Mouse (Mus musculus) gastrocnemius, adult 2 months (tissue): ENCODE measurements around the gene Rps19. TPM values are rescaled to one million over a fixed set of nuclear protein-coding genes. Genes with fewer than 3 reads are reported as not detected.

ENCODE experiments used
- DNase-seq: peaks from one replicate; pipeline ENCODE4 v3.0.0; 2022
- H3K27ac ChIP-seq: fragments of 200-600 bp; 2 replicates; pipeline ENCODE4 v1.8.1; 2022; ENCODE audit warnings: mild to moderate bottlenecking
- H3K4me3 ChIP-seq: fragments of 200-600 bp; 2 replicates; pipeline ENCODE4 v1.8.1; 2022; ENCODE audit warnings: mild to moderate bottlenecking, moderate library complexity
- CTCF ChIP-seq: fragments of 200-600 bp; IDR thresholded peaks from 2 replicates; pipeline ENCODE4 v1.8.1; 2022; ENCODE audit warnings: antibody characterized with exemption, mild to moderate bottlenecking, moderate library complexity
- intact Hi-C: fragments of 180-260 bp; cut with DNase I; formaldehyde crosslinking; loops from one replicate; pipeline ENCODE4 v1.15.1; 2025
- total RNA-seq, 2 experiments: library from RNA; stranded (reverse); gene quantifications; 2 replicates each; pipeline ENCODE4 v1.2.3; 2021

Rps19 gene
- total RNA-seq, 2 experiments from 2014 or later: 326 to 419 TPM

DNA sequence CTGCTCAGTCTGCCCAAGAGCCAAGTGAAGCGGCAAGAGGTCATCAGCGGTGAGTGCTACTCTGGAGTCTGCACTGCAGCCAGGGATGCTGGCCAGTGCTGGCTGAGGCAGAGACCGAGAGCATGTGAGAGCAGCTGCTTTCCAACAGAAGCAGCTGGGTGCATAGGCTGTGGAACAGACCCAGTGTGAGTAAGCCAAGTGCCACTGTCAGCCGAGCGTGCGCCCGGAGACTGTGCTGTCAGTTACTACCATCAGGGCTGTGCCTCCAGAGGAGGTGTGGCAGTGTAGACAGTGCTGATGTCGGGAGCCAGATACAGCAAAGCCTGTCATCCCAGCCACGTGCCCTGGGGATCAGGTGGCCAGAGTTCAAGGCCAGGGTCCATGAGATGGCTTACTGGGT lies 35.6 kb downstream of the Rps19 start:
- TF ChIP-seq CTCF: no peak
- intact Hi-C loops: no loop called here
- peak; percentile 89 for DNase-seq
- H3K4me3 ChIP-seq: no peak overlapping the region
- H3K27ac ChIP-seq: peak overlapping the region; percentile 64

DNA sequence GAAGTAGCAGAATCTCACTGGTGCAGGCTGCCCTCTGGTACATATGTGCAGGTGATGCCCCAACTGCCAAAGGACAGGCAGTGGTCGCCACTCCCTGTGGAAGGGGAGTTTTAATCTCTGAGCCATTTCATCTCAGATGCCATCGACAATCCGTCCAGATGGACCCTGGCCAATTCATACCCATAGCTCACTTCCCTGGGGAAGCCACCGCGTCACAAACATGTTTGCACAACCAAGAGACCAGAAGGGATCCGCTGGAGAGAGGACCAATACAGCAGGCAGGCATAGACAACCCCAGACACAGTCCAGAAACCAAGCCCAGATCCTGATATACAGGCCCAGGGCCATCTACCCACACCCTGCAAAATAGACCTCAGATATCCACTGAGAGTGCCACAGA lies 46.3 kb downstream of the Rps19 start:
- intact Hi-C loops: no loop called here
- no peak for DNase-seq
- Histone ChIP-seq H3K27ac (no peak overlapping the region), H3K4me3 (no peak overlapping the region)
- no peak for TF ChIP-seq CTCF

DNA sequence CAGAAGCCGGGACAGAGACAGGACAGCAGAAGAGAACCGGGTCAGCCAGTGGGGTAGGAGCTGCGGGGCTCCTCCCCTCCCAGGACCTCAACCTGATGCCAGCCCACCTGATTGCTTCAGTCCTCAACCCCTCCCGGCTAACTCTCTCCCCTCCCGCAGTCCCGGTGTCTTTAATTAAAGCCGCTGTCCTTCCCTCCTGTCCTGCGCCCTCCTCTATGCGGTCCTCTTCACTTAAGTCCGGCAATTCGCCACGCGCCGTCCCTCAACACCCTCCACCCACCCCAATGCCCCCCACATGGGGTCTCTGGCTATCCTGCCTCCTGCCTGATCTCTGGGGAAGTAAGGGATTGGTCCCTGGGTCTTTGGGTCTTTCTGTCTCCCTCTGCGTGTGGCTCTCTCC lies 47.5 kb downstream of the Rps19 start:
- TF ChIP-seq CTCF: no peak
- DNase-seq: no peak
- no peak overlapping the region for H3K27ac ChIP-seq
- H3K4me3 ChIP-seq: no peak overlapping the region
- intact Hi-C loops: no loop called here

Other genes with a start within 250 kb of the Rps19 start
- gene Lypd3, start 247.8 kb upstream of the Rps19 start, total RNA-seq: not detected
- gene Tex101, start 207.7 kb upstream of the Rps19 start, total RNA-seq: not detected
- not detected for gene BC049730, start 175.1 kb upstream of the Rps19 start, total RNA-seq
- gene Gm4763, start 157.5 kb upstream of the Rps19 start, total RNA-seq: not detected
- gene Cd177, start 124.1 kb upstream of the Rps19 start, total RNA-seq: not detected
- not detected for gene Ceacam10, start 107.2 kb upstream of the Rps19 start, total RNA-seq
- not detected for gene Gm9844, start 22.2 kb upstream of the Rps19 start, total RNA-seq
- not detected for gene Lypd4, start 14.4 kb upstream of the Rps19 start, total RNA-seq
- not detected for gene Dmrtc2, start 14.3 kb upstream of the Rps19 start, total RNA-seq
- gene Cd79a, start 13.0 kb downstream of the Rps19 start, total RNA-seq: not detected
- 10 to 100 TPM; 28.4 to 29.3 TPM for gene Arhgef1, start 18.5 kb downstream of the Rps19 start, total RNA-seq
- gene Gm4881, start 60.1 kb downstream of the Rps19 start, total RNA-seq: not detected
- gene Rabac1, start 88.4 kb downstream of the Rps19 start, total RNA-seq: 100 to 1,000 TPM; 231 to 243 TPM
- not detected for gene Atp1a3, start 121.6 kb downstream of the Rps19 start, total RNA-seq
- 1 to 10 TPM; 2.4 to 3.1 TPM for gene Grik5, start 188.0 kb downstream of the Rps19 start, total RNA-seq
- 1 to 10 TPM; 7.2 to 9.2 TPM for gene Zfp574, start 188.2 kb downstream of the Rps19 start, total RNA-seq